Mouse (Mus musculus): ENCODE data around the gene Smim23. TPM values are rescaled to one million over a fixed set of nuclear protein-coding genes. Genes with fewer than 3 reads are reported as not detected.

Gene Smim23
- polyA plus RNA-seq, 1 experiment from 2014 or later, result not detected

GRCm38 (mm10) chr11:32817566-32817965 is 6.8 kb downstream of the Smim23 start:
- H3K4me3 ChIP-seq (replicated peaks; ENCODE audit: low read length), result no peak overlapping the region
- ATAC-seq, result no peak
- H3K36me3 ChIP-seq (ENCODE audit: control insufficient read depth, insufficient read depth), result no peaks in the 10 kb centered on the region
- no peaks in the 10 kb centered on the region for H3K27me3 ChIP-seq (replicated peaks; ENCODE audit: control insufficient read depth, insufficient read depth, low read length)
- no peak overlapping the region for H3K9ac ChIP-seq (replicated peaks; ENCODE audit: low read depth, low read length)
- no peaks in the 10 kb centered on the region for H3K4me1 ChIP-seq (replicated peaks; ENCODE audit: control insufficient read depth, insufficient read depth, low read length)
- no peak overlapping the region for H3K4me2 ChIP-seq (ENCODE audit: low read length)
- H3K27ac ChIP-seq (ENCODE audit: low read length), result no peak overlapping the region
- WGBS, result 94% methylated on average over 12 of the region's 12 CpGs
- H3K9me3 ChIP-seq (ENCODE audit: control insufficient read depth, low read length), result no peaks in the 10 kb centered on the region

DNA sequence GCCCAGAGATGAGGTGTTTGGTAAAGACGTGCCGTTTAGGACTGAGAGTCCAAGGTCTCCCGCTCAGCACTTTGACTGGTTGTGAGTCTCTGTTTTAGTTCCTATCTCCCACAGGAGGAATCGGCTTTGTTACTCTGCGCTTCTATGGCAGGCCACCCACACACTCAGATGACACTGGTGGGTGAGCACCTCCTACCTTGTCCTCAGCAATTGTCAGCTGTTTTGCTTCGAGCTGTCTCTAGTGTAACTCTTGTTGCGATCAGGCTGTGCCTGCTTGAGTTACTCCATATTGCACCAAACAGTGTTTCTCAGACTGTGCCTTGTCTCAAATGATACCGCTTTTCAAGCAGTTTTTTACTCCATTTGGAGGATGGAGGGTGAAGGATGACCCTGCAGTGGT is 10.1 kb downstream of the Smim23 start:
- no peak for ATAC-seq
- Histone ChIP-seq H3K9me3 (ENCODE audit: control insufficient read depth, low read length) (no peaks in the 10 kb centered on the region), H3K4me1 (replicated peaks; ENCODE audit: control insufficient read depth, insufficient read depth, low read length) (peaks cover 3% of the 10 kb centered on the region; the same call in 1 of the 2 replicates), H3K36me3 (ENCODE audit: control insufficient read depth, insufficient read depth) (no peaks in the 10 kb centered on the region), H3K4me2 (ENCODE audit: low read length) (no peak overlapping the region), H3K9ac (replicated peaks; ENCODE audit: low read depth, low read length) (no peak overlapping the region), H3K27me3 (replicated peaks; ENCODE audit: control insufficient read depth, insufficient read depth, low read length) (no peaks in the 10 kb centered on the region), H3K4me3 (replicated peaks; ENCODE audit: low read length) (no peak overlapping the region), H3K27ac (ENCODE audit: low read length) (no peak overlapping the region)
- whole genome bisulfite sequencing, result 91% methylated on average over 8 of the region's 8 CpGs

DNA sequence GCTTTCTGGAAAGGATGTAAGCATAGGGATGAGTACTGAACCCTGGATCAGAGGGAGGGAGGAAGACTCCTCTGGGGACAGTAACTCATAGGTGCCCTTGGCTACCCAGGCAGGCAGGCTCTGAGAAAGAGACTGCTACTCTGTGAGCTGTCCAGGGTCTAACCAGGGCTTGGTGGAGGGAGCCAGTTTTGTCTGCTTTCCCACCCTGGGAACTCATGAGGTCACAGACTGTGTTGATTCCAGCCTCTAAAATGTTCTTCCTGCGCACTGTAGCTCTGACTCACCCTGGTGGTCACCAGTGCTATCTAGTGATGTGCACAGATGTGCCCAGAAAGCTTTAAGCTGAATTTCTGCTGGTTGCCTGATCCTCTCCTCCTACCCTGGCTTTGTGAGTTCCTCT is 15.3 kb downstream of the Smim23 start:
- H3K27me3 ChIP-seq (replicated peaks; ENCODE audit: control insufficient read depth, insufficient read depth, low read length), result no peaks in the 10 kb centered on the region
- H3K4me3 ChIP-seq (replicated peaks; ENCODE audit: low read length), result no peak overlapping the region
- H3K4me1 ChIP-seq (replicated peaks; ENCODE audit: control insufficient read depth, insufficient read depth, low read length), result peaks cover 3% of the 10 kb centered on the region; the same call in 1 of the 2 replicates
- ATAC-seq, result no peak
- no peak overlapping the region for H3K9ac ChIP-seq (replicated peaks; ENCODE audit: low read depth, low read length)
- H3K36me3 ChIP-seq (ENCODE audit: control insufficient read depth, insufficient read depth), result no peaks in the 10 kb centered on the region
- no peak overlapping the region for H3K4me2 ChIP-seq (ENCODE audit: low read length)
- WGBS, result 86% methylated on average over 1 of the region's 1 CpGs
- no peak overlapping the region for H3K27ac ChIP-seq (ENCODE audit: low read length)
- H3K9me3 ChIP-seq (ENCODE audit: control insufficient read depth, low read length), result no peaks in the 10 kb centered on the region

GRCm38 (mm10) chr11:32805958-32806357 is 18.4 kb downstream of the Smim23 start:
- Histone ChIP-seq H3K9me3 (ENCODE audit: control insufficient read depth, low read length) (no peaks in the 10 kb centered on the region), H3K4me3 (replicated peaks; ENCODE audit: low read length) (no peak overlapping the region), H3K9ac (replicated peaks; ENCODE audit: low read depth, low read length) (no peak overlapping the region), H3K4me2 (ENCODE audit: low read length) (no peak overlapping the region), H3K36me3 (ENCODE audit: control insufficient read depth, insufficient read depth) (no peaks in the 10 kb centered on the region), H3K27ac (ENCODE audit: low read length) (no peak overlapping the region), H3K4me1 (replicated peaks; ENCODE audit: control insufficient read depth, insufficient read depth, low read length) (peaks cover 9% of the 10 kb centered on the region), H3K27me3 (replicated peaks; ENCODE audit: control insufficient read depth, insufficient read depth, low read length) (no peaks in the 10 kb centered on the region)
- ATAC-seq, result no peak
- whole genome bisulfite sequencing, result 21% methylated on average over 2 of the region's 2 CpGs

GRCm38 (mm10) chr11:32803658-32804057 is 20.7 kb downstream of the Smim23 start:
- Histone ChIP-seq H3K27me3 (replicated peaks; ENCODE audit: control insufficient read depth, insufficient read depth, low read length) (no peaks in the 10 kb centered on the region), H3K4me3 (replicated peaks; ENCODE audit: low read length) (no peak overlapping the region), H3K4me2 (ENCODE audit: low read length) (no peak overlapping the region), H3K9ac (replicated peaks; ENCODE audit: low read depth, low read length) (no peak overlapping the region), H3K4me1 (replicated peaks; ENCODE audit: control insufficient read depth, insufficient read depth, low read length) (peaks cover 10% of the 10 kb centered on the region), H3K27ac (ENCODE audit: low read length) (no peak overlapping the region), H3K9me3 (ENCODE audit: control insufficient read depth, low read length) (no peaks in the 10 kb centered on the region), H3K36me3 (ENCODE audit: control insufficient read depth, insufficient read depth) (no peaks in the 10 kb centered on the region)
- ATAC-seq, result no peak
- 44% methylated on average over 4 of the region's 4 CpGs for WGBS

GRCm38 (mm10) chr11:32801715-32802114 is 22.7 kb downstream of the Smim23 start:
- no peaks in the 10 kb centered on the region for H3K36me3 ChIP-seq (ENCODE audit: control insufficient read depth, insufficient read depth)
- H3K27me3 ChIP-seq (replicated peaks; ENCODE audit: control insufficient read depth, insufficient read depth, low read length), result no peaks in the 10 kb centered on the region
- no peak for ATAC-seq
- peaks cover 10% of the 10 kb centered on the region for H3K4me1 ChIP-seq (replicated peaks; ENCODE audit: control insufficient read depth, insufficient read depth, low read length)
- WGBS, result 89% methylated on average over 6 of the region's 6 CpGs
- no peak overlapping the region for H3K4me3 ChIP-seq (replicated peaks; ENCODE audit: low read length)
- no peak overlapping the region for H3K9ac ChIP-seq (replicated peaks; ENCODE audit: low read depth, low read length)
- no peak overlapping the region for H3K27ac ChIP-seq (ENCODE audit: low read length)
- no peak overlapping the region for H3K4me2 ChIP-seq (ENCODE audit: low read length)
- no peaks in the 10 kb centered on the region for H3K9me3 ChIP-seq (ENCODE audit: control insufficient read depth, low read length)

DNA sequence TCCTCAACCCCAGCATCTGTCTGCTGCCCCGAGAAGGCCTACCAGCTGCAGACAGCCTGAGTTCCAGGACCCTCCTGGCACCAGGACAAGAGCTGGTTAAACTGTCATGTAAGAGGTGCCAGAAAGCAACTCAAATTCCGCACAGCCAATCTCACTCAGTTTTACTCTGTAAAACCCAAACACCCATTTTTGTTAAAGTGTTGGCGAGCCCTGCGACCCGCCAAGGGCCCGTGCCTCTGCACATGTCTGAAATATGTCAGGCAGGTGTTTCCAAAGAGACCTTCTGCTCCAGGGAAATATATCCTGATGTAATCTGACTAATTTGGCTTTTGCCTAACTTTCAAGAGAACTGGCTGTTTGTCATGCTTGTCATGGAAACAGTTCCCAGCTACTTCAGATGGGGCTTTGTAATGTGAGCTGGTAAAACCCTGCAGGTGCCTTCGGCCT is 23.5 kb downstream of the Smim23 start:
- no peaks in the 10 kb centered on the region for H3K27me3 ChIP-seq (replicated peaks; ENCODE audit: control insufficient read depth, insufficient read depth, low read length)
- H3K4me2 ChIP-seq (ENCODE audit: low read length), result no peak overlapping the region
- no peak overlapping the region for H3K4me3 ChIP-seq (replicated peaks; ENCODE audit: low read length)
- H3K9ac ChIP-seq (replicated peaks; ENCODE audit: low read depth, low read length), result no peak overlapping the region
- no peaks in the 10 kb centered on the region for H3K9me3 ChIP-seq (ENCODE audit: control insufficient read depth, low read length)
- no peak overlapping the region for H3K27ac ChIP-seq (ENCODE audit: low read length)
- H3K36me3 ChIP-seq (ENCODE audit: control insufficient read depth, insufficient read depth), result no peaks in the 10 kb centered on the region
- WGBS, result 31% methylated on average over 7 of the region's 7 CpGs
- peak; percentile 45; the same call in 1 of the 2 replicates for ATAC-seq
- H3K4me1 ChIP-seq (replicated peaks; ENCODE audit: control insufficient read depth, insufficient read depth, low read length), result peaks cover 10% of the 10 kb centered on the region

DNA sequence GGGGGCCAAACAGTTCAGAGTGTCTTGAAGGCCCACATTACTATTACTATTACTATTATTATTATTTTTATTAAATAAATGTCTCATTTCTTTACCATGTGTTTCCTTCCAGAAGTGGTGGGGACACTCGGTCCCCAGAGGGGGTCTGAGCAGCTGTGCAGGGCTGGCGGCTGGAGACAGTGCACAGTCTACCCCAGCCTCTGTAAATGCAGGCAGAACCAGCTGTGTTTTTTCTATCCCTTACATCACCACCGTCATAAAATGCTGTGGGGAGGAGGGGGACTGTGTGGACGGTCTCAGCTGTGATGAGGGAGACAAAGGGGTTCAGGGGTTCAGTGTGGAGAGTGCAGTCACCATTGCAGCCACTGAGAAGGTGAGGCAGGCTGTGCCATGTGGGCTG is 26.0 kb downstream of the Smim23 start:
- no peak overlapping the region for H3K9ac ChIP-seq (replicated peaks; ENCODE audit: low read depth, low read length)
- H3K4me2 ChIP-seq (ENCODE audit: low read length), result no peak overlapping the region
- H3K27ac ChIP-seq (ENCODE audit: low read length), result no peak overlapping the region
- no peak overlapping the region for H3K4me3 ChIP-seq (replicated peaks; ENCODE audit: low read length)
- H3K36me3 ChIP-seq (ENCODE audit: control insufficient read depth, insufficient read depth), result no peaks in the 10 kb centered on the region
- no peak for ATAC-seq
- 64% methylated on average over 4 of the region's 4 CpGs for WGBS
- H3K27me3 ChIP-seq (replicated peaks; ENCODE audit: control insufficient read depth, insufficient read depth, low read length), result no peaks in the 10 kb centered on the region
- peaks cover 10% of the 10 kb centered on the region for H3K4me1 ChIP-seq (replicated peaks; ENCODE audit: control insufficient read depth, insufficient read depth, low read length)
- no peaks in the 10 kb centered on the region for H3K9me3 ChIP-seq (ENCODE audit: control insufficient read depth, low read length)

- no peaks in the 10 kb centered on the region for H3K9me3 ChIP-seq (ENCODE audit: control insufficient read depth, low read length)
- H3K36me3 ChIP-seq (ENCODE audit: control insufficient read depth, insufficient read depth), result no peaks in the 10 kb centered on the region
- no peak overlapping the region for H3K9ac ChIP-seq (replicated peaks; ENCODE audit: low read depth, low read length)
- no peaks in the 10 kb centered on the region; the same call in 1 of the 2 replicates for H3K4me1 ChIP-seq (replicated peaks; ENCODE audit: control insufficient read depth, insufficient read depth, low read length)
- ATAC-seq, result no peak
- H3K27ac ChIP-seq (ENCODE audit: low read length), result no peak overlapping the region
- H3K4me2 ChIP-seq (ENCODE audit: low read length), result no peak overlapping the region
- H3K4me3 ChIP-seq (replicated peaks; ENCODE audit: low read length), result no peak overlapping the region
- 70% methylated on average over 10 of the region's 10 CpGs for WGBS
- no peaks in the 10 kb centered on the region for H3K27me3 ChIP-seq (replicated peaks; ENCODE audit: control insufficient read depth, insufficient read depth, low read length)
Measured at GRCm38 (mm10) chr11:32794759-32795445, 29.5 kb downstream of the Smim23 start.

DNA sequence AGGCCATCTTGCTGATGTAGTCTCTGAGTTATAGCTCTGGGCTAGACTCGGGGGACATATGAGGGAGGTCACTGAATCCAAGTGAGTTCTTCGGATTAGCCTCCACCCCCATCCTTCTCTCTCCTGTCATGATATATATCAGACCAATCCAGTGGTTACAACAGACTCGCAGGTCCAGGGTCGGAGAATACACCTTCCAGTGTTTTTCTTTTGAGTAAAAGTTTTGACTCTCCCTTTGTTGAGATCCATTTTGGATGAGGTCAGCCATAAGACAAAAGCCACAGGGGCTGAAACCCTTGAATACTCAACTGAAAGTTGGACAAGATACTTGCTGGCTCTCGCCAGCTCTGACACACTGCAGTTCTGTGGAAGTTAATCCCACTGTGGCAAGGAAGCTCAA is 38.2 kb downstream of the Smim23 start:
- no peak overlapping the region for H3K9ac ChIP-seq (replicated peaks; ENCODE audit: low read depth, low read length)
- H3K27ac ChIP-seq (ENCODE audit: low read length), result no peak overlapping the region
- H3K27me3 ChIP-seq (replicated peaks; ENCODE audit: control insufficient read depth, insufficient read depth, low read length), result no peaks in the 10 kb centered on the region
- H3K9me3 ChIP-seq (ENCODE audit: control insufficient read depth, low read length), result no peaks in the 10 kb centered on the region
- ATAC-seq, result no peak
- H3K36me3 ChIP-seq (ENCODE audit: control insufficient read depth, insufficient read depth), result no peaks in the 10 kb centered on the region
- H3K4me1 ChIP-seq (replicated peaks; ENCODE audit: control insufficient read depth, insufficient read depth, low read length), result peaks cover 1% of the 10 kb centered on the region
- WGBS, result 86% methylated on average over 5 of the region's 5 CpGs
- H3K4me2 ChIP-seq (ENCODE audit: low read length), result no peak overlapping the region
- no peak overlapping the region for H3K4me3 ChIP-seq (replicated peaks; ENCODE audit: low read length)

Data from forebrain, embryonic 16.5 days (tissue).